Mouse (Mus musculus) adrenal gland, postnatal 4 days (tissue): ENCODE measurements at regions not wholly inside any gene's neighbourhood (a gene's known extent, or its start where the extent isn't known, plus 50 kb on each side); places are given as distances from the start of the nearest gene placed in this dataset.

Experiments
- DNase-seq, 2 experiments: peaks; one replicate each; pipeline ENCODE4 v3.0.0; 2021 to 2022; ENCODE audit warnings: low spot score in 2 of 2, mixed read lengths in 2 of 2

- no peak for DNase-seq
Observed at GRCm38 (mm10) chr10:66904552-66905367, 191.2 kb upstream of the Jmjd1c start.

- DNase-seq, result no peak
Observed at GRCm38 (mm10) chr10:66907842-66908241, 188.1 kb upstream of the Jmjd1c start.

GRCm38 (mm10) chr10:66909204-66909889 lies 186.6 kb upstream of the Jmjd1c start:
- no peak for DNase-seq

- no peak for DNase-seq
Observed at GRCm38 (mm10) chr10:66909905-66910681, 185.8 kb upstream of the Jmjd1c start.

GRCm38 (mm10) chr10:66911261-66911911 lies 184.5 kb upstream of the Jmjd1c start:
- no peak for DNase-seq

- no peak for DNase-seq
Observed at GRCm38 (mm10) chr10:66912440-66912839, 183.5 kb upstream of the Jmjd1c start.

- DNase-seq, result no peak
Observed at GRCm38 (mm10) chr10:66913187-66913586, 182.7 kb upstream of the Jmjd1c start.

- DNase-seq, result no peak
Observed at GRCm38 (mm10) chr10:66913627-66914026, 182.3 kb upstream of the Jmjd1c start.

GRCm38 (mm10) chr10:66914288-66914975 lies 181.5 kb upstream of the Jmjd1c start:
- no peak for DNase-seq

GRCm38 (mm10) chr10:66915801-66916200 lies 180.1 kb upstream of the Jmjd1c start:
- DNase-seq, result no peak

- no peak for DNase-seq
Observed at GRCm38 (mm10) chr10:66917725-66918124, 178.2 kb upstream of the Jmjd1c start.

- no peak for DNase-seq
Observed at GRCm38 (mm10) chr10:66918713-66919112, 177.2 kb upstream of the Jmjd1c start.

GRCm38 (mm10) chr10:66919953-66920760 lies 175.8 kb upstream of the Jmjd1c start:
- DNase-seq, result peak; percentile 57 to 79

- DNase-seq, result peak; percentile 66 to 90
Observed at GRCm38 (mm10) chr10:66920761-66921684, 174.9 kb upstream of the Jmjd1c start.

GRCm38 (mm10) chr10:66921776-66922175 lies 174.1 kb upstream of the Jmjd1c start:
- no peak for DNase-seq

- no peak for DNase-seq
Observed at GRCm38 (mm10) chr10:66922314-66922713, 173.6 kb upstream of the Jmjd1c start.

GRCm38 (mm10) chr10:66923947-66924346 lies 172.0 kb upstream of the Jmjd1c start:
- DNase-seq, result no peak

GRCm38 (mm10) chr10:66924418-66924817 lies 171.5 kb upstream of the Jmjd1c start:
- DNase-seq, result no peak
